Mouse (Mus musculus) adipose tissue, adult 10 weeks (tissue): ENCODE measurements around the gene A430005L14Rik. TPM values are rescaled to one million over a fixed set of nuclear protein-coding genes. Genes with fewer than 3 reads are reported as not detected.

ENCODE experiments used
- polyA plus RNA-seq: library from polyadenylated mRNA; stranded (reverse); fragments of 350-450 nt; fragmentation: Illumina TruSeq; extraction: RNeasy Lipid Tissue Mini Kit (QIAGEN cat#74804); gene quantifications from one replicate; pipeline ENCODE4 v1.2.3, GENCODE M21; 2014; ENCODE audit warnings: low read depth, low replicate concordance

The A430005L14Rik gene
- 24.2 TPM for polyA plus RNA-seq

GRCm38 (mm10) chr4:153956569-153957405 lies at the start of gene A430005L14Rik:
Gene A430005L14Rik (plus strand): TSS chr4:153957237.

GRCm38 (mm10) chr4:153974431-153975291 lies 17.6 kb downstream of the A430005L14Rik start, which contains the start of the genes Dffb and Cep104:
Gene Dffb (minus strand): TSS chr4:153975126.
Gene Cep104 (plus strand): TSS chr4:153975194.

Other genes starting within 250 kb of the A430005L14Rik start
- 10.6 TPM for gene Dffb, start 17.9 kb downstream of the A430005L14Rik start, polyA plus RNA-seq
- 20.0 TPM for gene Cep104, start 18.0 kb downstream of the A430005L14Rik start, polyA plus RNA-seq
- 25.8 TPM for gene Lrrc47, start 54.5 kb downstream of the A430005L14Rik start, polyA plus RNA-seq
- gene Smim1, start 69.0 kb downstream of the A430005L14Rik start, polyA plus RNA-seq, result 172 TPM
- gene Ccdc27, start 85.4 kb downstream of the A430005L14Rik start, polyA plus RNA-seq, result 1.4 TPM
- 0.68 TPM for gene Trp73, start 183.0 kb downstream of the A430005L14Rik start, polyA plus RNA-seq
- gene Wrap73, start 185.1 kb downstream of the A430005L14Rik start, polyA plus RNA-seq, result 7.9 TPM
- 117 TPM for gene Tprgl, start 203.4 kb downstream of the A430005L14Rik start, polyA plus RNA-seq
- 15.0 TPM for gene Megf6, start 213.5 kb downstream of the A430005L14Rik start, polyA plus RNA-seq